Comparison of ENCODE assay signal across 23 mouse cellular contexts in genomic region chr3:123893691-123894090, GRCm38 (mm10).
DNase-seq lines count a peak whose midpoint lies in the region; ATAC-seq and TF ChIP-seq lines count a peak whose summit lies in the region.
"Had no signal": no experiment of that assay in that cellular context is flagged by ENCODE, and none has a peak within 500 bp of the region (broad histone marks: within the 10 kb centered on the region; RNA-seq: fewer than 3 reads in every experiment).

No protein-coding gene starts in this region.

- no peaks in the 10 kb centered on the region for H3K9me3 ChIP-seq in hindbrain, embryonic 10.5 days
- no peaks in the 10 kb centered on the region for H3K9me3 ChIP-seq in hindbrain, postnatal 0 days (ENCODE audit: low read length)
- no peaks in the 10 kb centered on the region for H3K9me3 ChIP-seq in neural tube, embryonic 11.5 days (ENCODE audit: control insufficient read depth, low read length)
- no peaks in the 10 kb centered on the region for H3K9me3 ChIP-seq in neural tube, embryonic 15.5 days (replicated peaks)
- H3K9me3 ChIP-seq: heart, embryonic 13.5 days; limb, embryonic 15.5 days had no signal

- H3K27me3 ChIP-seq in hindbrain, embryonic 10.5 days (ENCODE audit: insufficient read depth, poor library complexity, severe bottlenecking): no peaks in the 10 kb centered on the region
- no peaks in the 10 kb centered on the region for H3K27me3 ChIP-seq in hindbrain, postnatal 0 days (ENCODE audit: insufficient read depth, low read length)
- H3K27me3 ChIP-seq in neural tube, embryonic 11.5 days (ENCODE audit: control insufficient read depth, insufficient read depth, low read length): no peaks in the 10 kb centered on the region
- no peaks in the 10 kb centered on the region for H3K27me3 ChIP-seq in neural tube, embryonic 15.5 days (replicated peaks)
- H3K27me3 ChIP-seq: heart, embryonic 13.5 days; limb, embryonic 15.5 days; megakaryocyte, embryonic 14.5 days; Patski had no signal

- H3K4me3 ChIP-seq in hindbrain, embryonic 10.5 days: no peak overlapping the region
- H3K4me3 ChIP-seq in hindbrain, postnatal 0 days (ENCODE audit: low read length): no peak overlapping the region
- H3K4me3 ChIP-seq in neural tube, embryonic 11.5 days (ENCODE audit: low read depth, low read length): no peak overlapping the region
- no peak overlapping the region for H3K4me3 ChIP-seq in neural tube, embryonic 15.5 days (replicated peaks)
- H3K4me3 ChIP-seq: gastrocnemius, adult 2 months; heart, embryonic 13.5 days; layer of hippocampus, adult 2 months; left cerebral cortex, adult 2 months; limb, embryonic 15.5 days; megakaryocyte, embryonic 14.5 days had no signal

- no peaks in the 10 kb centered on the region for H3K36me3 ChIP-seq in hindbrain, embryonic 10.5 days
- H3K36me3 ChIP-seq in hindbrain, postnatal 0 days (ENCODE audit: insufficient read depth, low read length): no peaks in the 10 kb centered on the region
- H3K36me3 ChIP-seq in neural tube, embryonic 11.5 days (ENCODE audit: control insufficient read depth, insufficient read depth, low read length): no peaks in the 10 kb centered on the region
- no peaks in the 10 kb centered on the region for H3K36me3 ChIP-seq in neural tube, embryonic 15.5 days
- H3K36me3 ChIP-seq: heart, embryonic 13.5 days; limb, embryonic 15.5 days had no signal

- TF ChIP-seq CTCF in hindbrain, postnatal 0 days (IDR thresholded peaks at IDR 0.05; ENCODE audit: low read depth): no peak

- no peak for ATAC-seq in hindbrain, postnatal 0 days
- 0 out of 2 replicates have a peak, but pooled peaks have one; percentile 10 for ATAC-seq in neural tube, embryonic 11.5 days (ENCODE audit: insufficient read depth, low FRiP score, low TSS enrichment)
- no peak for ATAC-seq in neural tube, embryonic 15.5 days (ENCODE audit: low FRiP score)
- ATAC-seq: activated CD4-positive, CD25-positive, alpha-beta regulatory T cell, adult 4 months; Patski had no signal

- no peak for DNase-seq in hindbrain, embryonic 10.5 days (ENCODE audit: low spot score)
- DNase-seq in hindbrain, postnatal 0 days (ENCODE audit: low spot score): no peak
- no peak for DNase-seq in neural tube, embryonic 11.5 days (ENCODE audit: low spot score)
- DNase-seq in cerebellum, postnatal 14 days: peak; percentile 34 to 51
- DNase-seq in left cerebral cortex, adult 8-10 months (ENCODE audit: low spot score in 2 of 2): no peak
- DNase-seq in ovary, adult 18-20 months (ENCODE audit: low spot score): no peak
- no peak for DNase-seq in right cerebral cortex, postnatal 4 days
- DNase-seq: adrenal gland, postnatal 36 days; gastrocnemius, adult 2 months; heart, adult 11 months; heart, postnatal 36 days; kidney, adult 2 months; lung, postnatal 14 days; right cerebral cortex, adult 18-20 months; thymus, adult 18-20 months had no signal

- peaks cover 6% of the 10 kb centered on the region for H3K4me1 ChIP-seq in hindbrain, embryonic 10.5 days (replicated peaks)
- H3K4me1 ChIP-seq in hindbrain, postnatal 0 days (ENCODE audit: insufficient read depth, low read length): no peaks in the 10 kb centered on the region
- no peaks in the 10 kb centered on the region for H3K4me1 ChIP-seq in neural tube, embryonic 11.5 days (ENCODE audit: control insufficient read depth, insufficient read depth, low read length)
- H3K4me1 ChIP-seq in neural tube, embryonic 15.5 days: peaks cover 4% of the 10 kb centered on the region; the same call in 1 of the 2 replicates
- H3K4me1 ChIP-seq: heart, embryonic 13.5 days; limb, embryonic 15.5 days; megakaryocyte, embryonic 14.5 days had no signal

- no peak overlapping the region for H3K9ac ChIP-seq in hindbrain, postnatal 0 days (replicated peaks; ENCODE audit: low read length)
- H3K9ac ChIP-seq in neural tube, embryonic 11.5 days (ENCODE audit: low read length): no peak overlapping the region
- H3K9ac ChIP-seq in neural tube, embryonic 15.5 days (replicated peaks): no peak overlapping the region
- H3K9ac ChIP-seq: heart, embryonic 13.5 days; limb, embryonic 15.5 days had no signal

- no peak overlapping the region for H3K4me2 ChIP-seq in hindbrain, postnatal 0 days (ENCODE audit: low read depth, low read length)
- no peak overlapping the region for H3K4me2 ChIP-seq in neural tube, embryonic 11.5 days (ENCODE audit: low read depth)
- H3K4me2 ChIP-seq in neural tube, embryonic 15.5 days: no peak overlapping the region
- H3K4me2 ChIP-seq: heart, embryonic 13.5 days; limb, embryonic 15.5 days had no signal

- peak overlapping the region; percentile 35; the same call in 1 of the 2 replicates for H3K27ac ChIP-seq in hindbrain, embryonic 10.5 days
- no peak overlapping the region for H3K27ac ChIP-seq in hindbrain, postnatal 0 days
- H3K27ac ChIP-seq in neural tube, embryonic 11.5 days (ENCODE audit: low read depth, low read length): no peak overlapping the region
- no peak overlapping the region for H3K27ac ChIP-seq in neural tube, embryonic 15.5 days (replicated peaks)
- H3K27ac ChIP-seq: gastrocnemius, adult 2 months; heart, embryonic 13.5 days; layer of hippocampus, adult 2 months; left cerebral cortex, adult 2 months; limb, embryonic 15.5 days had no signal

- WGBS in hindbrain, embryonic 10.5 days: 34% methylated on average over 3 of the region's 3 CpGs
- 32% methylated on average over 3 of the region's 3 CpGs for WGBS in hindbrain, postnatal 0 days
- WGBS in neural tube, embryonic 11.5 days: 24% methylated on average over 3 of the region's 3 CpGs
- WGBS in neural tube, embryonic 15.5 days: 6% methylated on average over 3 of the region's 3 CpGs

Comparison
In these comparisons a context has a peak if more than half of its experiments do, and no peak if none do; other contexts are left out.
1. DNase-seq: peak in cerebellum, postnatal 14 days (2 of 2); none in hindbrain, embryonic 10.5 days (single experiment), hindbrain, postnatal 0 days (single experiment), neural tube, embryonic 11.5 days (single experiment), left cerebral cortex, adult 8-10 months (0 of 2), ovary, adult 18-20 months (single experiment) and right cerebral cortex, postnatal 4 days (single experiment).